Mouse (Mus musculus) kidney, embryonic 15.5 days (tissue): ENCODE data around the gene Colq. TPM values are rescaled to one million over a fixed set of nuclear protein-coding genes. Genes with fewer than 3 reads are reported as not detected.
A peak's percentile ranks its signal among the peaks of the same experiment; 100 is the strongest.

Experiments used
- ATAC-seq: fragments of 200-750 bp; cut with Nextera tagmentation; replicated peaks from 2 replicates; pipeline ENCODE4 v1.8.0; 2017; ENCODE audit warnings: moderate TSS enrichment; ENCODE audit not compliant: low FRiP score
- H3K27ac ChIP-seq: fragments of 300-500 bp; sonication (generic); 2 replicates; pipeline ENCODE4 v1.5.1; 2015; ENCODE audit warnings: mild to moderate bottlenecking, inconsistent platforms
- H3K27me3 ChIP-seq: fragments of 300-500 bp; sonication (generic); 2 replicates; pipeline ENCODE4 v1.6.1; 2015; ENCODE audit warnings: inconsistent platforms
- H3K36me3 ChIP-seq: fragments of 300-500 bp; sonication (generic); 2 replicates; pipeline ENCODE4 v1.6.1; 2015; ENCODE audit warnings: inconsistent platforms
- H3K4me1 ChIP-seq: fragments of 300-500 bp; sonication (generic); 2 replicates; pipeline ENCODE4 v1.6.1; 2015; ENCODE audit warnings: inconsistent platforms
- H3K4me2 ChIP-seq: fragments of 300-500 bp; sonication (generic); 2 replicates; pipeline ENCODE4 v1.6.1; 2015; ENCODE audit warnings: moderate library complexity, mild to moderate bottlenecking, inconsistent platforms
- H3K4me3 ChIP-seq: fragments of 300-500 bp; sonication (generic); replicated peaks from 2 replicates; pipeline ENCODE4 v1.5.1; 2015; ENCODE audit warnings: mild to moderate bottlenecking, inconsistent platforms
- H3K9ac ChIP-seq: fragments of 300-500 bp; sonication (generic); 2 replicates; pipeline ENCODE4 v1.6.1; 2015; ENCODE audit warnings: mild to moderate bottlenecking, inconsistent platforms
- H3K9me3 ChIP-seq: fragments of 300-500 bp; sonication (generic); replicated peaks from 2 replicates; pipeline ENCODE4 v1.6.1; 2016; ENCODE audit warnings: inconsistent platforms
- WGBS: fragments of 180-500 bp; shearing (Covaris S2); methylation state at CpG from one replicate; pipeline ENCODE4 v1.1.7; 2015; ENCODE audit warnings: mixed read lengths; 5-methylcytosine and 5-hydroxymethylcytosine counted together
- polyA plus RNA-seq: library from polyadenylated mRNA; unstranded; fragments of >200 nt; fragmentation: Nextera tagmentation; extraction: Ambion mirVana; gene quantifications from 2 replicates; pipeline ENCODE4 v1.2.1, GENCODE M21; 2015

Gene Colq
- polyA plus RNA-seq, 1 experiment from 2014 or later, result 2.5 TPM

- ATAC-seq, result no peak
- WGBS, result 94% methylated on average over 14 of the region's 14 CpGs
Observed at GRCm38 (mm10) chr14:31601908-31602615, 10.9 kb upstream of the Colq start.

GRCm38 (mm10) chr14:31597446-31597845 lies 6.3 kb upstream of the Colq start:
- ATAC-seq, result no peak
- H3K9me3 ChIP-seq, result no peaks in the 10 kb centered on the region
- no peak overlapping the region for H3K9ac ChIP-seq
- H3K4me2 ChIP-seq, result no peak overlapping the region
- no peaks in the 10 kb centered on the region for H3K27me3 ChIP-seq
- 86% methylated on average over 4 of the region's 4 CpGs for whole genome bisulfite sequencing
- H3K36me3 ChIP-seq, result no peaks in the 10 kb centered on the region
- no peak overlapping the region for H3K4me3 ChIP-seq
- H3K27ac ChIP-seq, result no peak overlapping the region
- no peaks in the 10 kb centered on the region for H3K4me1 ChIP-seq

More at GRCm38 (mm10) chr14:31601908-31602615, 10.9 kb upstream of the Colq start:
- H3K36me3 ChIP-seq, result no peaks in the 10 kb centered on the region
- H3K9ac ChIP-seq, result no peak overlapping the region
- H3K4me2 ChIP-seq, result no peak overlapping the region
- H3K4me1 ChIP-seq, result no peaks in the 10 kb centered on the region
- H3K4me3 ChIP-seq, result no peak overlapping the region
- no peaks in the 10 kb centered on the region for H3K27me3 ChIP-seq
- H3K27ac ChIP-seq, result no peak overlapping the region
- H3K9me3 ChIP-seq, result no peaks in the 10 kb centered on the region

GRCm38 (mm10) chr14:31596408-31596807 lies 5.3 kb upstream of the Colq start:
- 73% methylated on average over 7 of the region's 7 CpGs for WGBS
- H3K27ac ChIP-seq, result no peak overlapping the region
- H3K9me3 ChIP-seq, result no peaks in the 10 kb centered on the region
- no peak for ATAC-seq
- no peaks in the 10 kb centered on the region for H3K27me3 ChIP-seq
- H3K4me3 ChIP-seq, result no peak overlapping the region
- no peaks in the 10 kb centered on the region for H3K4me1 ChIP-seq
- no peaks in the 10 kb centered on the region for H3K36me3 ChIP-seq
- H3K4me2 ChIP-seq, result no peak overlapping the region
- no peak overlapping the region for H3K9ac ChIP-seq

- no peak for ATAC-seq
- WGBS, result 68% methylated on average over 3 of the region's 3 CpGs
- H3K27ac ChIP-seq, result no peak overlapping the region
- H3K9ac ChIP-seq, result no peak overlapping the region
- no peak overlapping the region for H3K4me2 ChIP-seq
- H3K9me3 ChIP-seq, result no peaks in the 10 kb centered on the region
- no peak overlapping the region for H3K4me3 ChIP-seq
- H3K27me3 ChIP-seq, result no peaks in the 10 kb centered on the region
- H3K36me3 ChIP-seq, result no peaks in the 10 kb centered on the region
- no peaks in the 10 kb centered on the region for H3K4me1 ChIP-seq
Observed at GRCm38 (mm10) chr14:31594693-31595092, 3.5 kb upstream of the Colq start.

GRCm38 (mm10) chr14:31593036-31593435 lies 1.9 kb upstream of the Colq start:
- H3K27me3 ChIP-seq, result no peaks in the 10 kb centered on the region
- no peak overlapping the region for H3K4me3 ChIP-seq
- ATAC-seq, result no peak
- no peaks in the 10 kb centered on the region for H3K9me3 ChIP-seq
- H3K9ac ChIP-seq, result no peak overlapping the region
- no peak overlapping the region for H3K4me2 ChIP-seq
- 87% methylated on average over 2 of the region's 2 CpGs for WGBS
- H3K27ac ChIP-seq, result no peak overlapping the region
- H3K36me3 ChIP-seq, result no peaks in the 10 kb centered on the region
- no peaks in the 10 kb centered on the region for H3K4me1 ChIP-seq

GRCm38 (mm10) chr14:31586451-31586850 lies 4.7 kb downstream of the Colq start:
- 87% methylated on average over 8 of the region's 8 CpGs for WGBS

GRCm38 (mm10) chr14:31583082-31583481 lies 8.1 kb downstream of the Colq start:
- Histone ChIP-seq H3K36me3 (no peaks in the 10 kb centered on the region), H3K27me3 (no peaks in the 10 kb centered on the region), H3K4me2 (no peak overlapping the region), H3K4me1 (no peaks in the 10 kb centered on the region), H3K27ac (no peak overlapping the region), H3K9me3 (no peaks in the 10 kb centered on the region), H3K9ac (no peak overlapping the region), H3K4me3 (no peak overlapping the region)
- WGBS, result 82% methylated on average over 9 of the region's 9 CpGs
- ATAC-seq, result no peak

More at GRCm38 (mm10) chr14:31586451-31586850, 4.7 kb downstream of the Colq start:
- no peaks in the 10 kb centered on the region for H3K36me3 ChIP-seq
- ATAC-seq, result no peak
- no peak overlapping the region for H3K27ac ChIP-seq
- H3K4me1 ChIP-seq, result no peaks in the 10 kb centered on the region
- no peak overlapping the region for H3K4me2 ChIP-seq
- no peaks in the 10 kb centered on the region for H3K9me3 ChIP-seq
- H3K4me3 ChIP-seq, result no peak overlapping the region
- H3K27me3 ChIP-seq, result no peaks in the 10 kb centered on the region
- no peak overlapping the region for H3K9ac ChIP-seq

- no peak overlapping the region for H3K27ac ChIP-seq
- H3K4me3 ChIP-seq, result no peak overlapping the region
- H3K4me1 ChIP-seq, result 0 out of 2 replicates have a peak, but pooled peaks cover 2% of the 10 kb centered on the region
- no peak overlapping the region for H3K9ac ChIP-seq
- no peaks in the 10 kb centered on the region for H3K36me3 ChIP-seq
- WGBS, result 56% methylated on average over 9 of the region's 9 CpGs
- H3K27me3 ChIP-seq, result no peaks in the 10 kb centered on the region
- no peak overlapping the region for H3K4me2 ChIP-seq
- no peaks in the 10 kb centered on the region for H3K9me3 ChIP-seq
- no peak for ATAC-seq
Observed at GRCm38 (mm10) chr14:31577966-31578735, 13.0 kb downstream of the Colq start.

GRCm38 (mm10) chr14:31576846-31577697 lies 14.1 kb downstream of the Colq start:
- WGBS, result 50% methylated on average over 10 of the region's 10 CpGs
- Histone ChIP-seq H3K9ac (no peak overlapping the region), H3K27ac (no peak overlapping the region), H3K9me3 (no peaks in the 10 kb centered on the region), H3K4me3 (no peak overlapping the region), H3K36me3 (no peaks in the 10 kb centered on the region), H3K27me3 (no peaks in the 10 kb centered on the region), H3K4me2 (no peak overlapping the region), H3K4me1 (0 out of 2 replicates have a peak, but pooled peaks cover 2% of the 10 kb centered on the region)
- no peak for ATAC-seq

GRCm38 (mm10) chr14:31575866-31576265 lies 15.3 kb downstream of the Colq start:
- H3K4me3 ChIP-seq, result no peak overlapping the region
- no peak overlapping the region for H3K4me2 ChIP-seq
- ATAC-seq, result no peak
- H3K9ac ChIP-seq, result no peak overlapping the region
- H3K9me3 ChIP-seq, result no peaks in the 10 kb centered on the region
- WGBS, result 54% methylated on average over 9 of the region's 9 CpGs
- 0 out of 2 replicates have a peak overlapping the region, but pooled peaks have one; percentile 32 for H3K27ac ChIP-seq
- H3K36me3 ChIP-seq, result no peaks in the 10 kb centered on the region
- no peaks in the 10 kb centered on the region for H3K27me3 ChIP-seq
- 0 out of 2 replicates have a peak, but pooled peaks cover 2% of the 10 kb centered on the region for H3K4me1 ChIP-seq

- Histone ChIP-seq H3K9me3 (no peaks in the 10 kb centered on the region), H3K9ac (no peak overlapping the region), H3K27me3 (0 out of 2 replicates have a peak, but pooled peaks cover 3% of the 10 kb centered on the region), H3K4me3 (no peak overlapping the region), H3K27ac (no peak overlapping the region), H3K4me2 (no peak overlapping the region), H3K4me1 (0 out of 2 replicates have a peak, but pooled peaks cover 2% of the 10 kb centered on the region), H3K36me3 (no peaks in the 10 kb centered on the region)
- ATAC-seq, result no peak
- WGBS, result 91% methylated on average over 18 of the region's 18 CpGs
Observed at GRCm38 (mm10) chr14:31574903-31575665, 16.1 kb downstream of the Colq start.
